Mouse (Mus musculus): ENCODE results near the gene Tex22. TPM values are rescaled to one million over a fixed set of nuclear protein-coding genes. Genes with fewer than 3 reads are reported as not detected.

Gene Tex22
- under 1 TPM in 1 of 2 experiments, not detected in 1; 0.27 TPM for total RNA-seq (2021)
- long read RNA-seq, experiment 1 = 0 reads
- long read RNA-seq, experiment 2 = 0 reads

DNA sequence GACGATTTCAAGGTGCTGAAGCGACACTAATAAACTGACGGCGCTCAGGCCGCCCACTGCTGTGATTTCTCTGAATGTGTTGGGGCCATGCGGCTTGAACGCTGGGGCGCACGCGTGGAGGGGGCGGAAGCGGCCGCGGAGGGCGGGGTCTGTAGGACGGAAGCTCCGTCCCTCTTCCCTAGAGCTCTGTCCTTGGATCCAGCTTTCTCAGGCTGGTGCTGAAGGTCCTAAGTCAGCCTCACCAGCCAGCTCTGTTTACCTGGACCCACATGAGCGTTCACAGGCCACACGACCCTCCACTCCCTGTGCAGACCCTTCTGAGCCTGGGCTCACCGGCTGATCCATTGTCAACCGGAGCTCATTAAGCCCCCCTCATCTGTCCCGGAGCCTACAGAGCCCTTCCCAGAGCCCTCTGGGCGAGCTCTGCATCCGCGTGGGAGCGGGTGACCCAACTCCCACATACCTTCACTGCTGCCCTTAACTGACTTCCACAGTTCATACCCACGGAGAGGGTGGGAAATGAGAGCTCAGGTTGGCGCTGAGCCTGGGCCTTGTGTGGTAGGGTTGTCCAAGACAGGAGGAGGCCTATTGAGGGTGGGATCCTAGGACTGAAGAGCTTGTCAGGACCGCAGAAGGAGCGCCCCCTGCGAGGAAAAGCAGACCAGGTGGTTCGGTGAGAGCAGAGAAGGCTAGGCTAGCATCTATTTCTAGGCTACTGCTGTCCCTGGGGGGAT, at the start of gene Tex22:
Tex22 (plus strand) TSS at position 174 of the 734 bp plus-strand sequence.
- intact Hi-C loops (cut with DNase I) = loop anchor here (2.0 to 10.0 kb wide), 3 partner anchors 60 to 200 kb away; partner anchors contain the start of gene Pacs2

GRCm38 (mm10) chr12:113026557-113026956, 47.7 kb upstream of the Tex22 start:
- intact Hi-C loops (cut with DNase I) = no loop called here
- DNase-seq = no peak

More for the DNA sequence above, at the start of gene Tex22:
- peak; percentile 87 to 90 for DNase-seq

DNA sequence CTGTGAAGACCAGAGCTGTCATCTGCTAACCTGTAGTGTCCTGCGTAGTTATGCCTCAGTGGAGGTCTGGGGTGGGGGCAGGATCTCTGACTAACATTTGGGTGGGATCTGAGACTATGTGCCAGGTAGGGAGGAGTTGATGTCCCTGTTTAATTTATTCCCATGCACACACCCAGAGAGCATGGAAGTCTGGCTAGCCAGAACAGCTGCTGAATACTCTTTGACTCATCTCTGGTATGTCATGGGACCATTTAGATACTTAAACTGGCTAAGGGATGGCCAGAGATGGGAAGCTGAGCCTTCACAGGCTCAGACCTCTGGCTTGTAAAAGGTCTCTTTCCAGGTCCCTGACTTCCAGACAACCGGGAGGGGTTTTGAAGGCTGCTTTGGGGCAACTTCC, 46.8 kb upstream of the Tex22 start:
- no peak for DNase-seq
- intact Hi-C loops (cut with DNase I) = no loop called here

DNA sequence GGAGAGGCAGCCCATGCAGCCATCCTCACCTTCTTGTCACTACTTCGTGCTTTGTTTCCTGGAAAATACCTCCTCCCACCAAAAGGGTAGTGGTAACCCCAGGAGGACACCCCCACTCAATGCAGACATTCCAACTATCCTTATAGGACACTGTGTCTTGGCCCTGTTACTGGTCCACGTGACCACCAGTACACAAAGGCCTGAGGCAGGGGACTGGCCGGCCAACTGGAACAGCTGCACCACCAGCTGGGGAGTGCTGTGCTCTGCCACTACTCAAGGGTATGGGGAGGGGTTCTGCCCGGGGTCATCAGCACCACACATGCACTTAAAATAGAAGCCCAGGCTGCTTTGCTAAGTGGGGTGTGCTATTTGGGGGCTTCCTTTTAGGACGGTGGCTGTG, 46.2 kb upstream of the Tex22 start:
- intact Hi-C loops (cut with DNase I) = no loop called here
- no peak for DNase-seq

GRCm38 (mm10) chr12:113028898-113029297, 45.4 kb upstream of the Tex22 start:
- intact Hi-C loops (cut with DNase I) = no loop called here
- DNase-seq = peak in 1 of 2 experiments; percentile 37

DNA sequence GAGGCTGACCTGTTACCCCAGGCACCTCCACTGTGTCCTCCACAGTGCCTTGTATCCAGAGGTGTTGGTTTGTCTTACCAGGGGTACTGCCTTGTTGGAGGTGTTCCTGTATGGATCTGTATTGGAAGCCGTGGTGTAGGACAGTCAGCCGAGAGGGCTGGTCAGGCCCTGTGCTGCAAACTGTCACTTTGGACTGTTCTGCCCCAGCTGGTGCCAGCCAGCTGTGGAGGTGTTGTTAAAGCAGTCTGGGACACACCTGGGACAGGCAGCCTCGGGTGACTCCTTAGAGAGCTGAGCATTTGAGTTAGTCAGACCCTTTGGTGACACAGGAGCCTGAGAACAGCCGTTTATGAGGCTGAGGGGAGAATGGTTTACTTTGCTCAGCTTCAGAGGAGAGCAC, 44.3 kb upstream of the Tex22 start:
- intact Hi-C loops (cut with DNase I) = no loop called here
- DNase-seq = no peak

GRCm38 (mm10) chr12:113030993-113031392, 43.3 kb upstream of the Tex22 start:
- DNase-seq = no peak
- intact Hi-C loops (cut with DNase I) = no loop called here

DNA sequence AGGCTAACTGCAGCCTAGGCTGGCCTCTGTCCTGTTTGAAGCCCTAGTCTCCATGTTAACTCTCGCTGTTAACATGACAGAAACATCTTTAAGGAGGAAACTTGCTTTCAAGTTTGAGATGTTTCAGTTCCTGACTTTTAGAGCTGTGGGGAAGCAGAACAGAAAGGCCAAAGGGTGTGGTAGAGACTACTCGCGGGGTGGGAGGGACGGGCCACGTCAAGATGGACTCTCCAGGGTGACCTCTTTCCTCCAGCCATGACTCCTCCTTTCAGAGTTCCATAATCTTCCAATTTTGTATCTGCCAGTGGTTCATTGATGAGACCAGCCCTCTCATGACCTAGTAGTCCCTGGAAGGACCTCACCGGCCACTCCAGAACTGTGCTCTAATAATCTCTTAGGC, 42.9 kb upstream of the Tex22 start:
- no peak for DNase-seq
- intact Hi-C loops (cut with DNase I) = no loop called here

DNA sequence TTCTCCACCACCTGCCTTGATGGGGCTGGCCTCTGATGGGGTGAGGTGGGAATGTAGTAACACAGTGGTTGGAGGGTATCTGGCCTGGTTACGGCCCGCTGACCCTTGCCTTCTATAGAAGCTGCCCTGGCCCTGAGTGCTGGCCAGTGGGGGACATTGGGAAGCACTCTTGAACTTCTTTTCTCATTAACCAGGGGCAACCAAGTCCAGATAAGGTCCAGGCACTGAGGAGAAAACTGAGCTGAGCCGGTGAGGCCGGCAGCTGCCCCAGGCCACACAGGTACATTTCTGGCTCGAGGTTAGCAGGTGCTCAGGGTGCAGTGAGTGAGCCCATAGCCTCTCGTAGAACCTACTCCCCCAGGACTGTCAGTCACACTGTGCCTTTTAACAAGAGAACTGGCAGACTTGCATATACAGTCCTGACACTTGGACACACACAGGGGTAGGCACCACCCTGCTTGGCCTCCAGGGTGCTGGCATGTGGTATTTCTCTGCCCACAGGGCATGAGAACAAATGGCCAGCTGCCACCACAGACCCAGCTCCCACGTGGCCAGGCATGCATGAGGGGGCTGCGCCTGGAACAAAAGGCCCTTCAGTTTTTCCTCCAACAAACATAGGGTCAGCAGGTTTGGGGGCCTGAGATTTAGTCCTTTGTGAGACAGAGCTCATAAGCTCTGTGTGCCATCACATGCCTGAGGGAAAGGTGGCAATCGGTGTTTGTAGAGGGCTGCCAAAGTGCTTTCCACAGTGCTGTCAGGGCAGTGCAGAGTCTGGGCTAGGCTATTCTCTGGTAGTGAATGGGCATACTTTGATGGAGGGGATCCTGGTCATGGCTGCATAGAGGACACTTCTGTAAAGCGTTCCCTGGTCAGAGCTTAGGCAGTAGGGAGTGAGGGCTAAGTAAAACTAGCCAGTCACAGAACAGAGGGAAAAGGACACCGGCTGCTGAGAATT, 41.7 kb upstream of the Tex22 start:
- intact Hi-C loops (cut with DNase I) = no loop called here
- peak; percentile 44 to 52 for DNase-seq

DNA sequence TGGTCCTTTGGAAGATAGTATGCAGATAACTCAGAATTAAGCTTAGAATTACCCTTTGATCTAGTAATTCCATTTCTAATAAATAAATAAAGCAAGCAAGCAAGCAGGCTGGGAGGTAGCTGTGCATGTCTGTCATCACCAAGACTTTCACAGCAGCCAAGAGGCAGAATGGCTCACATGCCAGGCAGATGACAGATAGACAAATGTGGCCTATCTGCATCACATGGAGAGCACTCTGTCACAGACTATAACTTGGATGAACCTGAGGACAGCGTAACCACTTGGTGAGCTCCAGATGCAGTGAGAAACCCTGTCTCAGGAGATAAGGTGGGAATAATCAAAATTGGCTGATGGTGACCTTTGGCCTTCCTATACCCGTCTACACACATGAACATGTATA, 39.2 kb upstream of the Tex22 start:
- DNase-seq = no peak
- intact Hi-C loops (cut with DNase I) = no loop called here

DNA sequence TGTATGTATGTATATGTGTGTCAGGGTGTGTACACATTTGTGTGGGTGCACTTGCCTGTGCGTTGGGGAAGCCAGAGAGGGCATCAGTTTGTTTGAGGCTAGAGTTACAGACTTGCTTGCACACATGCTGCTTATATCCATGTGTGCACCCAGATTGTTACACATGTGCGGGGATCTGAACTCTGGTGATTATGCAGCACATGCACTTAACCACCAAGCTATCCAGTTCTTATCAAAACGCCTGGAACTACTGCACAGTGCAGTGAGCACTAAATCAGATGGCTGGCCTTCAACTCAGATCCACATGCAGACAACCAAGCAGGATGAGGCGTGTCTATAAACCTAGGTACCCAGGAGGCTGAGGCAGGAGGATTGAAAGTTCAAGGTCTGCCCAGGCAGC, 37.3 kb upstream of the Tex22 start:
- intact Hi-C loops (cut with DNase I) = no loop called here
- DNase-seq = no peak

- intact Hi-C loops (cut with DNase I) = no loop called here
- DNase-seq = no peak
Observed at GRCm38 (mm10) chr12:113038414-113038813, 35.9 kb upstream of the Tex22 start.

DNA sequence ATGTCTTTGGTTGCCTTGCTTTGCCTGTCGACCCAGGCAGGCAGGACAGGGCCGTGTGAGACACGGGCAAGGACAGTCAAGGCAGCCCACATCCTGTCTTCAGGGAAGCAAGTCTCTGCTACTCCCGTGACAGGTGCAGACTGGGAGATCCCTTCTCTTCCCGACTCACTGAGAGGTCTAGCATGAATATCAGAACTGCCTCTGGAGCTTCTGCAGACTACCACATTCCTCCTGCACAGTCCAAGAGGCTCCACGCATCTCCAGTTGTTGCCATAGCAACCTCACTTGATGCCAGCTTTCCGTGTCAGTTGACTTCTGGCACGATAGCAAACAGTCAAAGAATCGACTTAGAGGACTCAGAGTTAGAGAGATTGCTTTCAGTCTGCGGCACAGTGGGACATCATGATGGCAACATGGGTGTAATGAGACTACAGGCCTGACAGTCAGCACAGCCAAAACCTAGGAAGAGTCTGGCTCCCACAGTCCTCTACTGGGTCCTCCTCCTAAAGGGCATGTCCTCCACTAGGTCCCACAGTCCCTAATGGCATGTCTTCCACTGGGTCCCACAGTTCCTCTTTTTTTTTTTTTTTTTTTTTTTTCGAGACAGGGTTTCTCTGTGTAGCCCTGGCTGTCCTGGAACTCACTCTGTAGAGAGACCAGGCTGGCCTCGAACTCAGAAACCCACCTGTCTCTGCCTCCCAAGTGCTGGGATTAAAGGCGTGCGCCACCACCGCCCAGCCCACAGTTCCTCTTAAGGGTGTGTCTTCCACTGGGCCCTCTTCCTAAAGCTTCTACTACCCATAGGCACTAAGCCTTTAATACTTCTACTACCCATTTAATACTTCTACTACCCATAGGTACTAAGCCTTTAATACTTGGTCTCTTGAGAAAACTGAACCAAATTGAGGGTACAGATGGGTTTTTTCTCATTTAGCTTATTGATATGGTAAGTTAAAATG, 32.5 kb upstream of the Tex22 start:
- intact Hi-C loops (cut with DNase I) = no loop called here

GRCm38 (mm10) chr12:113042543-113042942, 31.8 kb upstream of the Tex22 start:
- DNase-seq = no peak
- intact Hi-C loops (cut with DNase I) = no loop called here

More for the DNA sequence above, 32.5 kb upstream of the Tex22 start:
- peak in 1 of 2 experiments; percentile 48 for DNase-seq

DNA sequence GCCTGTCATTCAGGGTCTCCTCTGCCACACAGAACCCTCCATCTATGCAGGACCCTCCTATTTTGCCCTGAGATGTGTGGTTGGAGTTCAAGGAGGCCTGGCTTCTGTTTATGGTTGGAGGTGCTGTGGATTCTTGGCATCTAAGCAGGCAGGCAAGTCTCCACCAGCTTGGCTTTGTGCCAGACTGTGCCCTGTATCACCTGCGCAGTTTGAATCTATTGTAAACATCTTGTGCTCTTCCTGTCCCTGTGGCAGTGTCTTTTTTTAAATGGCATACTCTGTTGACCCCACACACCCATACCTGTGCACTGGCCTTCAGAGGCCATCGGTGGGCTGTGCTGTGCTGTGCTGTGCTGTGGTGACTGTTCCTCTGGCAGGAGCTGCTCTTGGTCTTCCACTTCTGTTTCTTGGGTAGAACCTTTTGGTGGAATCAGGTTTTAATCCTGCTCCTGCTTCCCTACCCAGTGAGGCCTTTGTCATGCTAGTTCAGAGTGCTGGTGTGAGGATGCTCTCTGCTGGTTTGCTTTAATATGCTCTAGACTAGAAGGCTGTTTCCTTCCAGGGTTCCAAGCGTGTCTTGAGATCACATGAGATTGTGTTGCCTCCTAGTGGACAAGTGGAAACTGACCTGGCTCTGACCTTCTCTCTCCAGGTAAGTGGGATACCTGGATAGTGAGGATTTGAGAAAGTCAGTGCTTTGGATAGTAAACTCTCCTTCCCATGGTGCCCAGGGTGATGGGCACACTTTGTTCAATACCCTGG, 29.2 kb upstream of the Tex22 start:
- intact Hi-C loops (cut with DNase I) = loop anchor here (2.0 kb wide), 1 partner anchor 40 kb away; no protein-coding TSS in a partner anchor
- peak; percentile 30 to 53 for DNase-seq

DNA sequence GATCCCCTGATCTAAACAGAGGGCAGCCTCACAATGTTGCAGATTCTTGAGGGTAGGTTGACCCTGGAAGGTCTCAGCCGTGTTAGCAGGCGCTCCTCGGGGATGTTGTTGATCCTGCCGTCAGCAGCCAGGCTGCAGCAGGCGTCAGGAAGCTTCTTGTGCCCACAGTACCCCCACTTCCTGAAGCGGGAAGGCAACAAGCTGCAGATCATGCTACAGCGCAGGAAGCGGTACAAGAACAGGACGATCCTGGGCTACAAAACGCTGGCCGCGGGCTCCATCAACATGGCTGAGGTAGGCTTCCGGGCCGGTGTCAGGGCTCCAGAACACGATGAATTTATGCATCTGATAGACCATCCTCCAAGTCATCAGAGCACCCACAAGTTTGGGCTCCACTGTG, 27.4 kb upstream of the Tex22 start:
- no peak for DNase-seq
- intact Hi-C loops (cut with DNase I) = no loop called here

GRCm38 (mm10) chr12:113048103-113048502, 26.2 kb upstream of the Tex22 start:
- intact Hi-C loops (cut with DNase I) = no loop called here
- DNase-seq = no peak

- intact Hi-C loops (cut with DNase I) = no loop called here
- no peak for DNase-seq
Observed at GRCm38 (mm10) chr12:113049836-113050235, 24.5 kb upstream of the Tex22 start.

DNA sequence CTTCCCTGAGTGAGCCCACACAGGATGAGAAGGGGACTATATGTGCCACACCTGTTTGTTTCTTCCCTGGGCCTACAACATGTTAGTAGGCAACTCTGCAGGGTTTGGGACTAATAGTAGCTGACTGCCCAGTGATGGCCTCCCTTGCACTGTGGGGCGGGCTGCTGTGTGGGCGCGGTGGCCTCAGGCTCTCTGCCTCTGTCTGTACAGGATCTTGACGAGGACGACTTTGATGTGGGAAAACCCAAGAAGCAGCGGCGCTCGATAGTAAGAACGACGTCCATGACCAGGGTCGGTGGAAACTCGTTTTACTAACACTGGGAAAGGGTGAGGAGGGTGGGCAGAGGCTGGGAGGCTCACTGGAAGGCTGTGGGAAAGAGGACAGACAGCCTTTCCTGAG, 23.6 kb upstream of the Tex22 start:
- no peak for DNase-seq
- intact Hi-C loops (cut with DNase I) = no loop called here

All from heart, postnatal 14 days (tissue).